ENCODE assay signal across 21 mouse cellular contexts in genomic region chr6:120019697-120020096, GRCm38 (mm10). TPM values are rescaled to one million over a fixed set of nuclear protein-coding genes. Genes with fewer than 3 reads are reported as not detected.
DNase-seq lines count a peak whose midpoint lies in the region; ATAC-seq and TF ChIP-seq lines count a peak whose summit lies in the region.
"Had no signal": no experiment of that assay in that cellular context is flagged by ENCODE, and none has a peak within 500 bp of the region (broad histone marks: within the 10 kb centered on the region; RNA-seq: fewer than 3 reads in every experiment).

No protein-coding gene starts in this region.

- no peak overlapping the region for H3K4me3 ChIP-seq in liver, embryonic 11.5 days (ENCODE audit: low read depth, low read length)
- H3K4me3 ChIP-seq in liver, embryonic 15.5 days (replicated peaks), result no peak overlapping the region
- no peak overlapping the region for H3K4me3 ChIP-seq in forebrain, embryonic 14.5 days (ENCODE audit: low read depth, low read length)
- no peak overlapping the region for H3K4me3 ChIP-seq in midbrain, postnatal 0 days (ENCODE audit: low read depth, low read length)
- H3K4me3 ChIP-seq: embryonic facial prominence, embryonic 15.5 days; erythroblast, embryonic 14.5 days; heart, embryonic 13.5 days; hindbrain, embryonic 12.5 days had no signal

- no peaks in the 10 kb centered on the region for H3K27me3 ChIP-seq in liver, embryonic 11.5 days (replicated peaks; ENCODE audit: control insufficient read depth, insufficient read depth, low read length)
- no peaks in the 10 kb centered on the region for H3K27me3 ChIP-seq in liver, embryonic 15.5 days
- no peaks in the 10 kb centered on the region for H3K27me3 ChIP-seq in forebrain, embryonic 14.5 days (replicated peaks; ENCODE audit: control insufficient read depth, insufficient read depth, low read length)
- no peaks in the 10 kb centered on the region for H3K27me3 ChIP-seq in midbrain, postnatal 0 days (ENCODE audit: insufficient read depth, low read length)
- H3K27me3 ChIP-seq: CH12.LX; embryonic facial prominence, embryonic 15.5 days; heart, embryonic 13.5 days; hindbrain, embryonic 12.5 days had no signal

- WGBS in liver, embryonic 11.5 days, result 65% methylated on average over 2 of the region's 2 CpGs
- WGBS in liver, embryonic 15.5 days (ENCODE audit: insufficient replicate concordance), result 17% methylated on average over 2 of the region's 2 CpGs
- WGBS in forebrain, embryonic 14.5 days, result 99% methylated on average over 2 of the region's 2 CpGs
- WGBS in midbrain, postnatal 0 days, result 91% methylated on average over 2 of the region's 2 CpGs

- ATAC-seq in liver, embryonic 11.5 days (replicated peaks; ENCODE audit: low FRiP score), result peak; percentile 51; the same call in 1 of the 2 replicates
- peak; percentile 64 for ATAC-seq in liver, embryonic 15.5 days (ENCODE audit: insufficient read depth)
- peak; percentile 48 for ATAC-seq in megakaryocyte-erythroid progenitor cell, adult 5-6 weeks (replicated peaks; ENCODE audit: low FRiP score, low TSS enrichment, poor library complexity, severe bottlenecking)
- no peak for ATAC-seq in forebrain, embryonic 14.5 days
- ATAC-seq in midbrain, postnatal 0 days (ENCODE audit: low FRiP score), result no peak
- ATAC-seq: forebrain, embryonic 16.5 days; hindbrain, embryonic 16.5 days had no signal

- no peak overlapping the region for H3K9ac ChIP-seq in liver, embryonic 11.5 days (ENCODE audit: low read depth, low read length)
- no peak overlapping the region for H3K9ac ChIP-seq in liver, embryonic 15.5 days
- H3K9ac ChIP-seq in forebrain, embryonic 14.5 days (ENCODE audit: low read length), result no peak overlapping the region
- H3K9ac ChIP-seq in midbrain, postnatal 0 days (replicated peaks; ENCODE audit: low read length, poor library complexity, severe bottlenecking), result no peak overlapping the region
- H3K9ac ChIP-seq: embryonic facial prominence, embryonic 15.5 days; heart, embryonic 13.5 days; hindbrain, embryonic 12.5 days had no signal

- H3K36me3 ChIP-seq in liver, embryonic 11.5 days (ENCODE audit: control insufficient read depth, insufficient read depth, low read length), result no peaks in the 10 kb centered on the region
- peaks cover 10% of the 10 kb centered on the region for H3K36me3 ChIP-seq in liver, embryonic 15.5 days (replicated peaks)
- no peaks in the 10 kb centered on the region for H3K36me3 ChIP-seq in forebrain, embryonic 14.5 days (ENCODE audit: control insufficient read depth, insufficient read depth, low read length)
- H3K36me3 ChIP-seq in midbrain, postnatal 0 days (ENCODE audit: insufficient read depth, low read length), result no peaks in the 10 kb centered on the region
- H3K36me3 ChIP-seq: embryonic facial prominence, embryonic 15.5 days; hindbrain, embryonic 12.5 days had no signal

- no peak overlapping the region for H3K27ac ChIP-seq in liver, embryonic 11.5 days (ENCODE audit: low read depth, low read length)
- peak overlapping the region; percentile 66 for H3K27ac ChIP-seq in liver, embryonic 15.5 days (replicated peaks)
- no peak overlapping the region for H3K27ac ChIP-seq in forebrain, embryonic 14.5 days (ENCODE audit: low read depth, low read length)
- H3K27ac ChIP-seq in midbrain, postnatal 0 days (ENCODE audit: low read depth, low read length), result no peak overlapping the region
- H3K27ac ChIP-seq: embryonic facial prominence, embryonic 15.5 days; hindbrain, embryonic 12.5 days had no signal

- H3K4me2 ChIP-seq in liver, embryonic 11.5 days, result no peak overlapping the region
- peak overlapping the region; percentile 7; the same call in 1 of the 2 replicates for H3K4me2 ChIP-seq in liver, embryonic 15.5 days
- H3K4me2 ChIP-seq in forebrain, embryonic 14.5 days (ENCODE audit: low read length), result no peak overlapping the region
- H3K4me2 ChIP-seq in midbrain, postnatal 0 days (ENCODE audit: low read depth, low read length, poor library complexity, severe bottlenecking), result no peak overlapping the region
- H3K4me2 ChIP-seq: embryonic facial prominence, embryonic 15.5 days; heart, embryonic 13.5 days; hindbrain, embryonic 12.5 days had no signal

- H3K9me3 ChIP-seq in liver, embryonic 11.5 days (ENCODE audit: control insufficient read depth, low read length), result no peaks in the 10 kb centered on the region
- no peaks in the 10 kb centered on the region for H3K9me3 ChIP-seq in liver, embryonic 15.5 days (replicated peaks)
- no peaks in the 10 kb centered on the region for H3K9me3 ChIP-seq in forebrain, embryonic 14.5 days (replicated peaks; ENCODE audit: control insufficient read depth, low read length)
- no peaks in the 10 kb centered on the region for H3K9me3 ChIP-seq in midbrain, postnatal 0 days (ENCODE audit: low read length)
- H3K9me3 ChIP-seq: embryonic facial prominence, embryonic 15.5 days; heart, embryonic 13.5 days; hindbrain, embryonic 12.5 days had no signal

- DNase-seq in c-Kit-positive CD71-positive TER-119-negative erythroid progenitor cells, embryonic 14.5 days (ENCODE audit: low read depth), result peak; percentile 34
- DNase-seq in liver, embryonic 11.5 days (ENCODE audit: low spot score), result no peak
- no peak for DNase-seq in forebrain, embryonic 14.5 days (ENCODE audit: low spot score)
- DNase-seq in cerebellum, postnatal 4 days (ENCODE audit: low spot score in 2 of 2), result no peak
- DNase-seq in midbrain, postnatal 0 days (ENCODE audit: low spot score), result no peak
- DNase-seq: adrenal gland, adult 2 months; adrenal gland, postnatal 25 days; cerebellum, adult 2 months; cerebellum, postnatal 10 days; embryo, embryonic 11 days; gastrocnemius, postnatal 25 days; heart, postnatal 4 days had no signal

- H3K4me1 ChIP-seq in liver, embryonic 11.5 days (replicated peaks; ENCODE audit: control insufficient read depth, insufficient read depth, low read length), result peaks cover 5% of the 10 kb centered on the region; the same call in 1 of the 2 replicates
- H3K4me1 ChIP-seq in liver, embryonic 15.5 days (replicated peaks), result peaks cover 48% of the 10 kb centered on the region
- H3K4me1 ChIP-seq in forebrain, embryonic 14.5 days (ENCODE audit: control insufficient read depth, insufficient read depth, low read length), result no peaks in the 10 kb centered on the region
- H3K4me1 ChIP-seq in midbrain, postnatal 0 days (ENCODE audit: insufficient read depth, low read length), result no peaks in the 10 kb centered on the region
- H3K4me1 ChIP-seq: hindbrain, embryonic 12.5 days had no signal

- no peak for TF ChIP-seq CTCF in midbrain, postnatal 0 days (IDR thresholded peaks at IDR 0.05)

RNA-seq across cellular contexts. Expression of gene Wnk1, which starts 18.8 kb away (rescaled TPM):
- polyA plus RNA-seq in liver, embryonic 11.5 days (2014; fragmentation: Nextera tagmentation; extraction: Ambion mirVana), result 46.6 and 55.2 TPM in 2 replicates
- polyA plus RNA-seq in liver, embryonic 15.5 days (2015; fragmentation: Nextera tagmentation; extraction: Ambion mirVana), result 27.0 and 28.6 TPM in 2 replicates
- 268 and 306 TPM in 2 replicates for total RNA-seq in megakaryocyte-erythroid progenitor cell, adult 5-6 weeks (2014; fragmentation: Nextera tagmentation)
- total RNA-seq in megakaryocyte-erythroid progenitor cell, adult 5-6 weeks (2017), result 123 and 192 TPM in 2 replicates
- 37.9 and 38.0 TPM in 2 replicates for polyA plus RNA-seq in forebrain, embryonic 14.5 days (2014; fragmentation: Nextera tagmentation; extraction: Ambion mirVana)
- 122 and 143 TPM in 2 replicates for total RNA-seq in midbrain, postnatal 0 days (2014; rRNA removed)
- 29.5 and 43.4 TPM in 2 replicates for polyA plus RNA-seq in midbrain, postnatal 0 days (2015; fragmentation: Nextera tagmentation; extraction: Ambion mirVana)

Comparison
In these comparisons a context has a peak if more than half of its experiments do, and no peak if none do; other contexts are left out.
1. ATAC-seq: peak in liver, embryonic 11.5 days (single experiment), liver, embryonic 15.5 days (single experiment) and megakaryocyte-erythroid progenitor cell, adult 5-6 weeks (single experiment); none in forebrain, embryonic 14.5 days (single experiment) and midbrain, postnatal 0 days (single experiment).